In genomic region chr12:110252163-110252575, GRCm38 (mm10) we compare ENCODE assay signal across 12 mouse cellular contexts. TPM values are rescaled to one million over a fixed set of nuclear protein-coding genes. Genes with fewer than 3 reads are reported as not detected.
DNase-seq lines count a peak whose midpoint lies in the region; ATAC-seq lines count a peak whose summit lies in the region.
"Had no signal": no experiment of that assay in that cellular context is flagged by ENCODE, and none has a peak within 500 bp of the region (broad histone marks: within the 10 kb centered on the region; RNA-seq: fewer than 3 reads in every experiment).

No protein-coding gene starts in this region.

- no peaks in the 10 kb centered on the region for H3K27me3 ChIP-seq in intestine, embryonic 15.5 days (replicated peaks)
- H3K27me3 ChIP-seq: neural tube, embryonic 13.5 days had no signal

- ATAC-seq in intestine, embryonic 15.5 days = peak; percentile 61; the same call in 1 of the 2 replicates
- ATAC-seq: midbrain, embryonic 13.5 days had no signal

- WGBS in intestine, embryonic 15.5 days = 24% methylated on average over 10 of the region's 10 CpGs

- H3K4me3 ChIP-seq in intestine, embryonic 15.5 days (replicated peaks) = no peak overlapping the region
- H3K4me3 ChIP-seq: heart, embryonic 12.5 days; hindbrain, embryonic 13.5 days; midbrain, embryonic 13.5 days; neural tube, embryonic 13.5 days had no signal

- H3K4me2 ChIP-seq in intestine, embryonic 15.5 days (replicated peaks) = no peak overlapping the region
- H3K4me2 ChIP-seq: heart, embryonic 12.5 days; hindbrain, embryonic 13.5 days; midbrain, embryonic 13.5 days; neural tube, embryonic 13.5 days had no signal

- no peaks in the 10 kb centered on the region for H3K36me3 ChIP-seq in intestine, embryonic 15.5 days
- H3K36me3 ChIP-seq: heart, embryonic 12.5 days; hindbrain, embryonic 13.5 days; midbrain, embryonic 13.5 days; neural tube, embryonic 13.5 days had no signal

- no peak overlapping the region for H3K27ac ChIP-seq in intestine, embryonic 15.5 days
- H3K27ac ChIP-seq: hindbrain, embryonic 13.5 days; liver, embryonic 14.5 days; midbrain, embryonic 13.5 days; neural tube, embryonic 13.5 days had no signal

- H3K9ac ChIP-seq in intestine, embryonic 15.5 days = no peak overlapping the region
- H3K9ac ChIP-seq: heart, embryonic 12.5 days; hindbrain, embryonic 13.5 days; liver, embryonic 14.5 days; midbrain, embryonic 13.5 days; neural tube, embryonic 13.5 days had no signal

- DNase-seq in kidney, postnatal 4 days = peak; percentile 36 to 53
- no peak for DNase-seq in kidney, adult 18-20 months
- DNase-seq in right cerebral cortex, adult 2 months (ENCODE audit: low spot score in 2 of 2) = peak; percentile 20 to 25
- no peak for DNase-seq in right cerebral cortex, postnatal 14 days
- no peak for DNase-seq in spleen, postnatal 14 days (ENCODE audit: low spot score in 2 of 2)
- no peak for DNase-seq in adrenal gland, postnatal 4 days (ENCODE audit: low spot score in 2 of 2)

- no peaks in the 10 kb centered on the region for H3K4me1 ChIP-seq in intestine, embryonic 15.5 days (replicated peaks)
- H3K4me1 ChIP-seq: heart, embryonic 12.5 days; neural tube, embryonic 13.5 days had no signal

- H3K9me3 ChIP-seq in intestine, embryonic 15.5 days = no peaks in the 10 kb centered on the region
- H3K9me3 ChIP-seq: heart, embryonic 12.5 days; hindbrain, embryonic 13.5 days; midbrain, embryonic 13.5 days; neural tube, embryonic 13.5 days had no signal

RNA-seq across cellular contexts. Expression of gene Dio3, which starts 26.7 kb away (rescaled TPM):
- polyA plus RNA-seq in intestine, embryonic 15.5 days (2015; fragmentation: Nextera tagmentation; extraction: Ambion mirVana) = 1.7 and 2.2 TPM in 2 replicates
- 1 to 10 TPM in 1 of 2 experiments, under 1 TPM in 1; 0.76 to 1.6 TPM for total RNA-seq in adrenal gland, postnatal 4 days (2021)

Comparison
In these comparisons a context has a peak if more than half of its experiments do, and no peak if none do; other contexts are left out.
1. DNase-seq: peak in kidney, postnatal 4 days (2 of 2) and right cerebral cortex, adult 2 months (2 of 2); none in kidney, adult 18-20 months (single experiment), right cerebral cortex, postnatal 14 days (single experiment), spleen, postnatal 14 days (0 of 2) and adrenal gland, postnatal 4 days (0 of 2).